Mouse (Mus musculus) T-cell, adult 2 months (primary cell): ENCODE data around the gene Mical2.
A peak's percentile ranks its signal among the peaks of the same experiment; 100 is the strongest.

ENCODE experiments used
- DNase-seq: peaks from one replicate; pipeline ENCODE4 v3.0.0; 2022; ENCODE audit warnings: low spot score

Gene Mical2

DNA sequence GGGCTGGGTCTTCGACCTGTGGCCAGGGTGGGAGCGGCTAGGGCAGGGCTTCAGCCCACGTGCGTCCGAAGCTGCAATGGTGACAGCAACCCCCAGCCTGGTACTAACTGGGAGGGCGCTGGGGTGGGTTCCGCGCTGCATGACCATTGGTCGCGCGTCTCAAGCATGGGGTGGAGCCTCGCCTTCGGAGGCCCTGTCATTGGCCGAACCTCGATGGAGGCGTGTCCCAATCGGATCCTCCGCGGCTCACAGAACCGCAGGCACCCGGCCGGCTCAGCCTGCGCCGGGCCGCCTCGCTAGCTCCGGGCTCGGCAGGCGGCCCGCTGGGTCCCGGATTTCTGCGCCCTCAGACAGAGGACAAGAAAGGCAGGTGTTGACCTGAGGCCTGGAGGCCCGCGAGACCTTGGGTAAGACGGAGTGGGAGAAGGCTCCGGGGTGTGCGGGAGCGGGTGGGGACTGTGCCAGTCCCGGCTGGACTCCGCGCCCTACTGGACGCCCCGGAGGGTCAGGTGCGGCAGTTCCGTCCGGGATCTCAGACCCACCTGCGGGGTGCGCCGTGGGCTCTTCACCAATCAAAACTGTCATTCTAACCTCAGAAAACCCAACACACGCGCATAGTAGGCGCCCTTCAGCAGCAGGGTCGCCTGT, at the start of gene Mical2:
Gene Mical2, plus strand, starts transcription at position 242 of the 648 bp plus-strand sequence.
- peak; percentile 71 for DNase-seq

DNA sequence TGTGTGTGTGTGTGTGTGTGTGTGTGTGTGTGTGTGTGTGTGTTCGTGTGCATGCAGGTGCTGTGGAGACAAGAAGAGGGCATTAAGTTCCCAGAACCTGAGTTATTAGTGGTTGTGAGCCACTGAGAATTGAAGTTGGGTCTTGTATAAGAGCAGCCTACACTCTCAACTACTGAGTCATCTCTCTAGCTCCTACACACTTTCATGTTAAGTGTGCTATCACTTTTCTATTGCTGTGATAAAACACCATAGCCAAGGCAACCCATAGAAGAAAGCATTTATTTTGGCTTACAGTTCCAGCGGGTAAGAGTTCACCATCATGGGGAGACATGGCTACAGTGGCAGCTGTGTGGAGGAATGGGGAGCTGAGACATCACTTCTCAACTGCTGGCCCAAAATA, 49.0 kb upstream of the Mical2 start:
- DNase-seq: no peak

DNA sequence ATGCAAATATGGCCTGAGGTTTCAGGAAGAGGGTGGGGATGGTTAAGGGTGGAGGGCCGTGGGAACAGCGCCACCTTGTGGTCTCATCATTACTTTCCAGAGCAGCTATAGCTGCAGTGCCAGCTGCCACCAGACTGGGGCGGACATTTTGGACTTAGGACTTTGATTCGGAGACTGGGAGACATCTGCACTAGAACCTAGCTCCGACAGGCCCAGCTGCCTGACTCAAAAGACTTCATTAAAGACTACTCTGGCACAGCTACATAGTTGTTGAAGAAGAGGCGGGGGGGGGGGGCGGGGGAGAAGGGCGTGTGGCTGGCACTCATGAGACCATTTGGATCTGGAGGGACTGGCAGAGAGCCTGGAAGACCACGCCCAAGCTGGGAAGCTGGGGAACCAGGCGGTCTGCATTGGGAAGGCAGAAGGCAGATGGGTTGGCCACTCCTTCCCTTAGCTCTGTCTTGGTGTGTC, 45.4 kb upstream of the Mical2 start:
- DNase-seq: peak; percentile 63

DNA sequence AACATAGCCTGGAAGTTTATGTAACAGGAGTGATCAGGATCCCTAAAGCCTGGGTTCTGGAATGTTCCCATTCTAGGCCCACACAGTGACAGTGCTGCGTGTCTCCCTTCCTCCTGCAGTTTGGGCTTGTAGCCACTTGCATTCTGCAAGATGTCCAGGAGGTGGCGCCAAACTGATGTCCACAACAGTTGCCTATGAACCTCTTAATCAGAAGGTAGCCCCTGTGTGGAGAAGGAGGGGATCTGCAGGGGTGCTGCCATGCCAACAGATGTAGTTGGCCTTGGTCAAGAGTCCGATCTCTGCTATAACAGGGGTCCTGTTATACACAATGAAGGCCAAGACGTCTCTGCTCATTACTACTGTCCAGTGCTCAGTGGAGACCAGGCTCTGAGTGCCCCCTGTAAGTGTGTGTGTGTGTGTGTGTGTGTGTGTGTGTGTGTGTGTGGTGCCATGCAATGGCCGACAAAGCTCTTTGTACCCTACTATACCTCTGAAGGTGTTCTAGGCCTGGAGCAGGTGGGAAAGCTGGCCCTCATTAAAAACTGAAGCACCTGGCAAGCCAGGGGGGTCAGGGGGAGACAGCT, 42.3 kb upstream of the Mical2 start:
- peak; percentile 74 for DNase-seq

DNA sequence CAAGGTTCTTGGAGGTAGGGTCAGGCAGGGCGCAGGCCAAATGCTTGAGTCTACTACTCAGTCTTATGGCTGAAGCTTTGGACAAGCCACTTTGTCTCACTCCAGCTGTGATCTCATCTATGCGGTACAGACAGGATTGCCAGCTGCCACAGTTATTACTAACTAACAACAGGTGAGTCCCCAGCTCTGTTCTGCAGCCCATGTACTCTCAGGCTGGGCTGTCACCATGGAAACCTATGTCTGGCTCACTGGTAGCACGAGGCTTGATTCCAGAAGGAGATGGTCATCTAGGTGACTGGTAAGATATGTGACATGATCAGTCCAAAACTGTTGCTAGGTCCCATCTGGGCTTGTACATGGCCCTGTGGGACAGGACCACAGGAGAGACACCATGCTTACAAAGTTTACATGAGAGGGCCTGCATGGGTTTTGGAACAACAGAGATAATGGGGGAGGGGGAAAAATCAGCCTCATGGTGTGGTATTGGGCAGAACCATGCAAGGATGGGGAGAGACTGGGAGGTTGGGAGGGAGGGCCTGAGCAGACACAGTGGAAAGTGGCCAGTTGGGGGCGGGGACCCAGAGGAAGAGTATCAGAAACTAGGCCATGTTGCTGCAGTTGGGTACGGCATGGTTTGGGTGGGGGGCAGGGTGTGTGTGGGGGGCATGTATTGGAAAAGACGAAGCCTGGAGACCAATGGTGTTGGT, 41.0 kb upstream of the Mical2 start:
- DNase-seq: no peak

DNA sequence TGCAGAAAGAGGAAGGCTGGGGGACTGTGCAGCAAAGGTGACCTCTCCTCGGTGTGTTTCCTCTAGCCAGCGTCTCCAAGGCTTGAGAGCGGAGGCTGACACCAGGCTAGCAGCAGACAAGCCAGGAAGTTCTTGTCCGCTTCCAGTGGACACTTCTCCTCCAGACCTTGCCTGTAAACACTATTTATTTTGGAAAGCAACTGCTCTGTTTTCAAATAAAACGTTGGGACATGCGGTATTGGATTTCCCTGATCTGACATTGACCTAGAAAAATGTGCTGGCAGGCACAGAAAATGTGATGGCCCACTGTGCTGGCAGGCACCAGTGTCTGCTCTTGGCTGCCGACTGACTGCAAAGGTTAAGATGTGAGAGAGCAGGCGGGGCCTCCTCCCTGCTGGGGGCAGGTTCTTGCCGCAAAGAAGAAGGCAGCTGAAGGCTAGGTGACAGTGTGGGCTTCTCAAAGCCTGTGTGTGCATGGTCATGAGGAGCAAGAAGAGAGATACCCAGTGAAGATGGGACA, 40.4 kb upstream of the Mical2 start:
- no peak for DNase-seq

DNA sequence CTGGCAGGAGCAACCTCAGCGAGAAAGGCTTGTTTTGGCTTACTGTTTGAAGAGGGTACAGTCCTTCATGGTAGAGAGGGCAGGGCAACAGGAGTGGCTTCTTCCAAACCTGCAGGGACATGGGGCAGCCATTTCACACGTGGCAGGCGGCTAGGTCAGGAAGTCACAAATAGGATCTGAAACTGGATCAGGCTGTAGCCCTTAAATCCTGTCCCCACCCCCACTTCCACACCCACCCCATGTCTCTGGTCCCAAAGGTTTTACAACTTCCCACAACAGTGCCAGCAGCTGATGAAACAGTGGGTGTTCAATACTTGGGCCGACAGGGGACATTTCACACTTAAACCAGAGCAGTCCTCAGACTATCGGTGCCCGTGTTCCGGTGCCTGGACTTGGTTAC, 38.8 kb upstream of the Mical2 start:
- no peak for DNase-seq

DNA sequence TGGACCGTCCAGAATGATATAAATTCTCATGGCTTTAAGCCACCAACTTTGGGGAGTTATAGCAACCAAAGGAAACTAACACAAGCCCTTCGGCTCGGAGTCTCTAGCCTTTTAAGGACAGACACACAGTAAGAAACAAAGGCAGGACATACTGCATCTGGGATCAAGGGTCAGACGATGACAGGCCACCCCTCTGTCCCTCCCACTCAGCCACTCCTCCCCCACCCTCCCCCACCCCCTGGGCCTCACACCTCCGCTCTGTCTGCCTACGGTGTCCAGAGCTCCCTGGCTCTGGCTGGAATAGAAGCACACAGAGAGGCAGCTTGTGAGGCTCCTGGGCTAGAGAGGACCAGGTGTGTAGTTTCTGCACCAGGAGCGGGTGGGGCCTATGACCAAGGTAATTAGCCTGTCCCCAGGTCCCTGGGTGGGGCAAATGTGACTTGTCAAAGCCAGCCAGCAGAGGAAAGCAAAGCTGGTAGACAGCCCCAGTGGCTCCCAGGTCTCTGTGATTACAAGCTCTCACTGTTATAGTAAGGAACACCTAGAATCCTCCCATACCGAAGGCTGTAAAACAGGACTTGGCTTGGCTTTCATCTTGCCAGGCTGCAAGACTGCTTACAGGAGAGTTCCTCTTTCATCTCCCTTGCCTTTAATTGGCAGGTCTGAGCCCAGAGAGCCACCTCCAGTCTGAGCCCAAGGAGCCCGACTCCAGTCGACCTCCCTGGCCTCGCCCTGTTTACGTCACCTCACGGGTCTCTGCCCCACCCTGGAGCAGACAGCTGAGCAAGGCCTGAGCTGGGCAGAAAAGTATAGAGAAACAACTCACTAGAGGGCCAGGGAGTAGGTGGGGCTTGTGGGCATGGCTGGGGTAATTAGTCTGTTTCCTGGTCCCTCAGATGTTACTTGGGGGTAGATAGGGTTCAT, 37.9 kb upstream of the Mical2 start:
- DNase-seq: no peak

DNA sequence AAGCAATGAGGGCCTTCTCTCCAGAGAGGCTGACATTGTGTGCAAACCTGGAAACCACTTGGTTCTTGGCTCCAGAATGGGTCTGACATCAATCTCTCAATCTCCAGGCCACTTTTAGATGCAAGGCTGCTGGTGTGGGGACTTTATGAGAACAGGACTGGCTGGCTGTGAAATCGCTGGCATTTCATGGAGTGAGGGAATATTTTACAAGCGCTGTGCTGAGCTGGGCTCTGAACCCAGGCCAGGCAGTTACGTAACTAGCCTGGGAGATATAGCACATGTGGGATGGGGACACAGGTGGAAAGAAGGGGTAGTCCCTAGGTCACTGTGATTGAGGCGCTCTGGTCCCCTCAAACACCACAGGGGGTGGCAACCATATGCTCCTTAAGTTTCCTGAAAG, 33.4 kb upstream of the Mical2 start:
- no peak for DNase-seq

DNA sequence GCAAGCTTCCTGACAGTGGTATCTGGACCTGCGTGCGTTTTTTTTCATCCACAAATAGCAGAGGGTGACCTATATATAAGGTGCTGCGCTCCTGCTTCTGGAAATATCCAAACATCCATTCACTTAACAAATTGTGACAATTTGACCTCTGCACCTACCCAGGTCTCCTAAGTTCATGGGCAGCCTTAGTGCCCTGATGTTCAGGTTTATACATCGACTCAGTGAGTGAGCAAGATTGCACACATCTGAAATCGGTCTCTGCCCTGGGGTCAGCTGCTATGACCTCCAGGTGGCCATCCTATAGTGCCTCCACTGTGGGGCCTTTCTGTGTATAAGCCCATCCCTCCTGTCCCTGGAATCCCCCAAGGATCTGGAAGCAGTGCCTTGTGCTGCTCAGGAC, 32.9 kb upstream of the Mical2 start:
- DNase-seq: no peak

DNA sequence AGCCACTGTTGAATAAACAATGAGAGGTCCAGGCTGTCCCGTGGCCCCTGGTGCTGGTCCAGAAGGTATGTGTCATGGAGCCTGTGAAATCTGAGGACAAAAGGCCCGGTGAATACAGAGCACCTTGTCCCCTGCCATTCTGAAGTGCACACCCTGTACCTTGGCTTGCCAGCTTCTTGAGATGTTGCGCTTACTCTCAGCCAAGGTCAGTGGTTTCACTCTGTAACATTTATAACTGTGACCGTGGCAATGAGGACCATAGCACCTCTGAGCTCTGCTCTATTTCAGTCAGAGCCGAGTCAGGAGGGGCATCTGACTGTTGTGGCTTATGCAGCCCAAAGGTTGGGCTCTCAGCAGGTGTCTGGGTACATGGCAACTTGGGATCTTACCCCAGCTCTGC, 31.4 kb upstream of the Mical2 start:
- DNase-seq: no peak

DNA sequence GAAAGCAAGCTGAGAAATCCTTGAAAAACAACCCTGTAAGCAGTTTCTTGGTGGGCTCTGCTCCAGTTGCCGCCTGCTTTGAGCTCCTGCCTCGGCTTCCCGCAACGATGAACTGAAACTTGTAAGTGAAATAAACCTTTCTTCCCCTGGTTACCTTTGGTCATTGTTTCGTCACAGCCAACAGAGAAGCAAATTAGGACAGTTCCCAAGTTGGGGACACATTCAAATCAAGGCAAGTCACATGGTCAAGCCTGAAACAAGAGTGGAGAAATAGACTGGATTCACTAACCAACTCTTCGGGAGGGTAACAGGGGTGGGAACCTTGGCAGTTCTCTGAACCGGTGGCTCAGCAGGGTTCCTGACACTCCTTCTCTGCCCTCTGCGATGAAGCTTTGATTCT, 28.2 kb upstream of the Mical2 start:
- no peak for DNase-seq

DNA sequence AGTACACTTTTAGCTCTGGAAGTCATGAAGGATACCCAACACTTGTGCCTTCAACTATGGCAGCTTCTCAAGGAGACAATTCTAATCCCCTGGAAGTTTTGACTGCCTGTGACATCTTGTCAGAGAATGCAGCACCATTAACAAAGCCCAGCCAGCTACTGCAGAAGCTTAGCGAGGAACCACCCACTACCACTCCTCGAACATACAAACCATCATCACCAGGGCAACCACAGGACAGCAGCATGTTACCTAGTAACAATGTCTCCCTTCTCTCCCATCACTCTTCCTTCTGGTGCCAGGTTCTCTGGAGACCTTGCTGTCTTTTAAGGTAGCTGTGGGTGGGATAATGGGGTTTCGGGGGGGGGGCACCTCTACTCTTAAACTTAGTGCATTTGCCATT, 26.3 kb upstream of the Mical2 start:
- no peak for DNase-seq

DNA sequence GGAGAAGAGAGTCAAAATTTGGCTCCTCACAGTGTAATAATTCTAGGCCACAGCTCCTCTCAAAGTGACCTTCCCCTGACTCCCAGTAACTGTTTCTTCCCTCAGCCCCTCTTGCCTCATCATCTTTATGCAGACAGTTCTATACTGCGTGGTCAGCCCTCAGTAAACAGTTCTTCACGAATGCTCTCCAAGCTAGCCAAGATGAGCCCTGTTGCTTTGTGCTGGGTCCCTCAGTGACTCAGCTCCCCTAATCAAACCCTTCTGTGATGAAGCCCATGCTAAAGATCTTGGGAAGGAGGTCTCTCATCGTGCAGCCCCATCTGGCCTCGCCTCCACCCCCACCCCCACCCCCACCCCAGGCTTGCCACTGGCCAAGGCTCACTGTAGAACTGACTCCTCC, 24.9 kb upstream of the Mical2 start:
- no peak for DNase-seq

DNA sequence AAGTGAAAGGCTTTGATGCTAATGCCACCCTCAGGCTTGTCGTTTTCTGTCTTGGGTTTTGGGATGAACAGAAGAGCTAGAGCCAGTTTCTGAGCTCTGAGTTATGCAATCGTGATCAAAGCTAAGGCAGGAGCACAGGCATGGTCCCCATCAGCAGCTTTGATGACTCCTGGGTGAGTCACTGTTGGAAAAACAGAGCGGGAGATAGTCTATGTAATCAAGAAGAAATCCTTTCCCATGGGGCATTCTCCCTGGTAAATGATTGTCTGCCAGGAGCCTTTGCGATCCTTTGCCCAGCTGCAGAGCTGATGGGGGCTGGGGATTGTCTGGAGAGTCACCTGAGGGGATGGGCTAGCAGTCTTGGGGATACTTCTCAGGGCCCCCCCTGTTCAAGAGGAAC, 23.5 kb upstream of the Mical2 start:
- no peak for DNase-seq

DNA sequence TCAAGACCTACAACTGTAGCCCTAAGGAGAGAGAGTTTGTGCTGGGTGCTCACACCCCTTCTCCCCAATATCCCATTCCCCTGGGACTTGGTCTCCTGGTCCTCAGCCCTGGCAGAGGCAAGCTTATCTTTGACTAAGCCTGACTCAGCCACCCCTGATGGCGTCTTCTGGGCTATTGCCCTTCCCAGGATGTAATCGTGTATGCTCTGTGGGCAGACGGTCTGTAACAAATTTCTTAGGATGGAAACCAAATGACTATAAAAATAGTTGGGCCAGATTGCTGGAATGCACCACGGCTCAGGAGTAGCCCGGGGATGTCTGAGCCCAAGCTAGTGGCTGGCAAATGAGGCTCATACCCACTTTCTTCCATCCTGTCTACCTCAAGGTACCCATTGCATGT, 22.8 kb upstream of the Mical2 start:
- DNase-seq: no peak

DNA sequence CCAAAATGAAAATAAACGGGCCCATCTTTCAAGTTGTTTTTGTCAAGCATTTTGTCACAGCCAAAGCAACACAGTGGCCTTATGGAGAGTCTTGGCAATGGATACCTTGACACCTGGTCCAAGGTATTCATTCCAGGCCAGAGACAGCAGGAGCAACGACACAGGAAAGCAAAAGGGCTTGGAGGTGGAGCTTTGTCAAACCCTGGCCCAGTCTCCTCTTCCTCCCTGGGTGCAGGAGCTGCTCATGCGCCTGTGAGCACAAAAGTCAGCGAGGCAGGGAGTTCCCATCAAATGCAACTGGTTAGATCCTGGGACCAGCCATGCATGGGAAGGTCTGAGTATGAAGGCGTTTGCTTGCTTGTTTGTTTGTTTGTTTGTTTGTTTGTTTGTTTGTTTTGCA, 21.7 kb upstream of the Mical2 start:
- DNase-seq: no peak

DNA sequence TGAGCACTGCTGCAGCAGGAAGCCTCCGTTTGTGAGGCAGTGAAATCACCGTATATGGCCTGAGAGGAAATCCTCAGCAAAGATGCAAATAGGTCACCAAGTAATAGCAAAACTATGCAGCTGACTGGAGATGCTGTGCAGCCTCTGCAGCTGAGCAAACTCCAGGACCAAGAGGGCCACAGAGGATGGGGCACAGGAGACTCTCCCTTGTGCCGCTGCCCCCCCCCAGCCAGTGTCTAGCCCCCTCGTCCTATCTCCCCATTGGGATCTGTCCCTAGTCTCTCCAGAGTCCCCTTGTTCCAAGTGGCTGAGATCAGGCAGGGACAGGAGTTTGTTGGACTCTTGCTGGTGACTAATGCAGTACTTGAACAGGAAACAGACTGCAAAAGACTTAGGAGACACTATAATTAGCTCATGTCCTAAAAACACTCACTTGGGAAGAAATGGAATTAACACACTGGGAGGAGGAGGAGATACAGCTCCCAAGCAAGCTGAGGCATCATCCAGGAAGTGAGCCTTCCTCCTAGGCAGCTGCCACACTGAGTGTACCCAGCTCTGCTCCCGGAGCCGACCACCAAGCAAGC, 21.2 kb upstream of the Mical2 start:
- DNase-seq: no peak

DNA sequence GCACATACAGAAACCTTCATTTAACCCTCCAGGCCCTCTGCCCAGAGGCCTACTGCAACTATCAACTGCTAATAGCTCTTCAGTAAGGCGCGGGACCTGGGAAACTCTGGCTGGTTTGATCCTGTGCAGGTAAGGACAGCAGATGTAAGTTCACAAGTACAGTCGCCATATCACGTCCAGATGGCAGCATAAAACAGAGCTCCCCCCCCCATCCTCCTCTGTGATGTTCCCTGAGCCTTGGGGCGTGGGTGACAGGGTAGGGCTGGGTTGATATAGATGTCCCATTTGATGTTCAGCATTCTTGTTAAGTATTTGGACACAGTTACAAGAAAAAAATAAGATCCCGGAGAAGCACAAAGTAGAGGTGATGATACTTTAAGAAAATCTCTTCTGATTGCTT, 20.1 kb upstream of the Mical2 start:
- no peak for DNase-seq

DNA sequence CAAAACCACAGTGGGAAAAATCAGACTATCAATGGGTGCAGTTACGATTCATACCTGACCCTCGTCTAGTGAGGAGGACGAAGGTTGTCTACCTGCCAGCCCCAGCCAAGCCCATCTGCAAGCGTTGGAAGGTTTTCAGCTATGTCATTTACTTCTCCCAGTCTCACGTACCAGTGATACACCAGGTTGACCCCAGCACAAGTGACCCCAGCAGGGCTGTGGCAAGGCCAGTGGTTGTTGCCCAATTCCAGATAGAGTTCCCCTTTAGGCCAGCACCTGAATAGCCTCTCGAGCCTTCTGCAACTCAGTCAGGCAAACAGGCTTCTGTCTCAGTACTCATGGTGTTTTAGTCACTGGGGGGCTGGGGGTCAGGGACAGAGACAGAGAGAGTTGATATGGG, 17.9 kb upstream of the Mical2 start:
- DNase-seq: no peak

DNA sequence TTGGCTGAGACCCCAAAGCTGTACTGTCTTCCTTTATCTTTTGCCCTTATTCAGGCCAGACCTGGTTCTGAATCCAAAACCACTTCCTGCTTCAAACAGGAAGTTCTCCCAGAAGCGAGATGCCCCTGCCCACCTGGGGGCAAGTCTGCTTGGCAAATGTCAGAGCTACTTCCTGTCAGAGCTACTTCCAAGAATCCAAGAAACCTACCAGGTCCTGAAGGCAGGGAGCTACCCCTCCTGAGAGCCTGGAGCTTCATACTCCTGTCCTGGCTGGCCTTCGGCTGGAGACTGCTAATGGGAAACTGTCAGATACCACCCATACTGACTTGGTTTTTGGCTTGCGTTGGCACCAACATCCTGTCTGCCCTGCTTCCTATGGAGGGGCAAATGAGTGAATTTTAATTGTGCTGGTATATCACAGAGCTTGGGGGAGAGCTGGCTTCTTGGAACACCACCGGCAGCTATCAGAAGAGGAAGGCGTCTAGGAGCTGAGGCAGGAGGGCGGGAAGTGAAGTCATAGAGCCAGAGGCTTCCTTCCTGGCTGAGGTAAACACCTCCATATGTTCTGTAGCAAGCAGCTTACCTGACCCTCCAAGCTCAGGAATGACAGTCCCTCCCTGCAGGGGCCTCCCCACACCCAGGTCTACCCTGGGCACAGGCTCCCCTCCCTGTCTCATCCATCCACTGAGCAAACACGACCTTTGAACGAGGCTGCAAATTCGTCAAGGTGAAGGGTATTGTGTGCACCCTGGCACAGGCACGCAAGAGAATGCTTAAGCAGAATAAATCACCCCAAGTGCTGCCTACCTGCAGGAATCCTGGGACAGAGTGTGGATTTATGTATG, 17.1 kb upstream of the Mical2 start:
- peak; percentile 68 for DNase-seq
